Mouse (Mus musculus): Measurements from ENCODE around the gene Tuba1c.
"Not testable (repeated sequence)": the region's sequence is repeated elsewhere in the genome, so short reads cannot be mapped to it uniquely, and the experiment has no call there.

The Tuba1c gene

DNA sequence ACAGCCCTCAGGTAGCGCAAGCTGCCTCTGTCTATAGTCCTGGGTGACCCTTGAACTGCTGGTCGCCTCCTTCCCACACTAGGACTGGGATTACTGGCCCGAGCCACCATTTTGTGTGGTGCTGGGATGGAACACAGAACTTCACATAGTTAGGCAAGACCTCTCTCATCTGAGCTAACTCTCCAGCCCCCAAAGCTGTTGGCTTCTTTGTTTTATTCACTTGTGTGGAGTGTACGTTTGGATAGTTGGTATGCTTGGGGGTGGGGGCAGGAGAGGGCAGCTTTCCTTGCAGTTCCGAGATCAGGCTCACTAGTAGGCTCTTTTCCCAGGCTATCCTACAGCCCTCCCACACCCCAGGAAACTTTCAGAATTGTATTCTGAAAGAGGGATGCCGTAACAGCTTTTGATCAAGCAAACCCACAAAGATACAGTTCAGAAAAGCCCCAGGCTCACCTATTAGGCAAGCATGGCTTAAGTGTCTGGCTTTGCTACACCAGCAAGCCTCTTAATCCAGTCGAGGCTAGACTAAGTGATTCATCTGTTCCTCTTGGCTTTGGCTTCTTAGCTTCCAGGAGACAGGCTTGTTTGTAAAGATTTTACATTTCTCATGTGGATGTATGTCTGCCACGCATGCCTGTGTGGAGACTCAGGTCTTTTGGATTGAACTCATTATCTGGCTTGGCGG lies 2.5 kb downstream of the Tuba1c start:
- no peak for DNase-seq

DNA sequence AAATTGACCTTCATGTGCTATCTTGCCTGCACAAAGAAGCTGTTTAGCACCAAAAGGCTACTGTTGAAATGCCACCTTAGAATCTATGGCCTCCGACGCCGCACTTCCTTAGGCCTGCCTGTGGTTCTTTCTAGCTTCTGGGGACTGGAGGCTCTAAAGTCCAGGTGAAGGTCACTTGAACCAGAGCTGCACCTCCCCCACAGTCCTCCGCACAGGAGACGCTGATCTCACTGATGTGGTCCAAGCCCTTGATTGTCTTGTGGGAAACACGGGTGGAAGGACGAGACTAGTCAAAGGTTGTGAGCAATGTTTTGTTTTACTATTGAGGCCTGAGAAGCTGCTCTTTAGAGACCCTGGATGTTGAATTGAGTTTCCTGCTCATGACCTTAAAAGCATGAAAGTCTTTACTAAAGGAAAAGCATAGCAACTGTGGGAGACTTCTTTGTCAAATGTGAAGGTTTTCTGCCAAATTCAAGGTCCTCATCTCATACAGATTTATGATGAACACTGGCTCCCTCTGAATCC lies 3.1 kb downstream of the Tuba1c start:
- DNase-seq: no peak

DNA sequence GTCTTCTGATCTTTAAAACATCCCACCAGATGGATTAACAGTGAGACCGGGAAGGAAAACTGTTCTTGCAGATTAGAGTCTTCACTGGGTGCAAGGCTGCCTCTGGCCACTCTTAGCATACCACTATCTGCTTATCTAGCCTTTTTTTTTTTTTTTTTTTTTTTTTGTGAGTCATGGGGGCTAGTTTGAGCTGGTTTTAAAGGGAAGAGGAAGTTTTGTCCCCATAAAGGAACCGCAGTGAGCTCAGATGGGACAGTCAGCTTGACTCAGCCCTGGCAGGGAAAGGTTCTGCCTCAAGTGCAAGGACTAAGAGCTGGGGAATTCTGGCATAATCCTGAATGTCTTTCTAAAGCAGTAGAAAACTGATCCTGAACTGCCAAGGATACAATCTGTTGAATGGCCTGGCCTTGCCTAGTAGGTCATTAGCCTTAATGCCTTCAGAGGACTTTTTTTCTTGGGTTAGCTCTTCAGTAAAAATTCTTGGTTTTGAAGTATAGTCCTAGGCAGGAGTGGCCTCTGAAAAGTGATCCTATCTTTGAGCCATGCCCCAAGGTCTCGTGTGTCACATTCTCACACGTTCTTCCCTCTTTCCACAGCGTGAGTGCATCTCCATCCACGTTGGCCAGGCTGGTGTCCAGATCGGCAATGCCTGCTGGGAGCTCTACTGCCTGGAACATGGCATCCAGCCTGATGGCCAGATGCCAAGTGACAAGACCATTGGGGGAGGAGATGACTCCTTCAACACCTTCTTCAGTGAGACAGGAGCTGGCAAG lies 4.0 kb downstream of the Tuba1c start:
- no peak for DNase-seq

DNA sequence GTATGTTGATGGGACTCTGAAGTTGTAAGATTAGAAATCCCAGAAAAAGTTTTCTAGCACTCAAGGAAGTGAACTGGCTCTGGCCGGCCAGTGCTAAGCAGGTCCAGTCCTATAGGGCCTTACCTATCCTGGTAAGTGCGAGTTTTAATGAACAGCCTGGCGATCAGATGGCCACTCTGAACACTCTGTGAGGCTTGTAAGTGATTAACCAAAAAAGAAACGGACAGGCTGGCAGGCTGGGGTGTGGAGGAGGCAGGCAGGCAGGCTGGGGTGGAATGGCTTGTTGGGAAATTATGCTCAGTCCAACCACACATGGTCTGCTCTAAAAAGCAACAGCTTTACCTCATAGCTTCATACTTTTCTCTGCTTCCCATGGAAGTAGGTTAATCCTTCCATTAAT lies 5.7 kb downstream of the Tuba1c start:
- peak; percentile 23 for DNase-seq

DNA sequence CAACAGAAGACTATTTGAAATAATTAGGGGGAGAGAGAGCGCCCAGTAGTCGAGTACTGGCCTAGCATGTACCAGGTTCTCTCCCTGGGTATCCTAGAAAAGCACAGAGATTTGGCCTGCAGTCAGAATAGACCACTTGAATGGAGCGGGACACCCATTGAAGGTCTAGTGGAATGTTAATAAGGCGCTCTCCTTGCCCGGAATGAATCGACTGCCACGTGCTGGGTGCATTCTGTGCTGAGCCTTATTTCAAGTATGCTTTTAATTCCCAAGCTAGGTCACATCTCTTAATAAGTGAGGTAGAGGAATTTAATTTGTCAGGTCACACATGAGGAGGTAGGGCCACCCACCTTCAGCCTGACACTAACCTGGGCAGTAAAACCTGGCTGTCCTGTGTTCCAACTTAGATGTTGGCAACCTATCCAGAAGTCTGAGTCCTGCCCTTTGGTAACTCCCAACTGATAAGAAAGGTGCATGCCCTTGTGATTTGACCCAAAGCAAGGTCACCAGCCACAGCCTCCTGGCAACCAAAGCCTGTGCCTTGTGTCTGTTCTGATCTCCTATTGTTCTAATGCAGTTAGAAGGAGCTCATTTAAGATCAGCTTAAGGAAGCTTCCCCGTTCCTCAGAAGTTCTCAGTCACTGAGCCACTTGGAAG lies 6.7 kb downstream of the Tuba1c start:
- no peak for DNase-seq

DNA sequence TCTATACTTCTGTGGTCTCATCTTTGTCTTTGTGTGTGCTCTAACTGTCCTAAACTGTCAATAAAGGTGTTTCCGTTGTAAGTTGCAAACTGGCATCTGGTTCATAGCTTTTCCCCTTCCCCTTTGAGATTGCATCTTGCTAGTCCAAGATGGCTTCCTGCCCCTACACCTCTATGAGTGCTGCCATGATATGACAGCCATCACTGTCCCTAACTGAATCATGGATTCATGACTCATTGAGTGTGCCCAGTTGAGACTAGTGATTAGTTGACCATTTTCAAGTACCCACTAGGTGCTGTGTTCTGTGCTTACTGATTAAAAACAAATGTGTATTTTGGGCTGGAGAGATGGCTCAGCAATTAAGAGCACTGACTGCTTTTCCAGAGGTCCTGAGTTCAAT lies 8.3 kb downstream of the Tuba1c start:
- DNase-seq: no peak

DNA sequence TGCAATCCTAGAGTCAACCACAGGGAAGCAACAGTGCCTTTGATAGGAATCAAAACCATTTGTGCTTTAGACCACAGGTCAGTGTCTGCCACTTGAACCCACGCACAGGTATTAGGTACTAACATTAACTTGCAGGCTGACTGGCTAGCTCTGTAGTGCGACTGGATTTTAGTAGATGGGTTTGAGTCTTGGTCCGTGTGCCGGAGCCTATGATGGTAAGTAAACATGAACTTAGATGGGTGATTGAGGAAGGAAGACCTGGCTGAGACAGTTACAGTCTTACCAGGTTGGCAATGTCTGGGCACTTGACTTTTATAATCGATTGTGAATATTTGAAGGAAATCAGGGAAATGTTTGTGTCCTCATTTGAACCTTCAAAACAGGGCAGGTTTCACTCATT lies 9.1 kb downstream of the Tuba1c start:
- no peak for DNase-seq

DNA sequence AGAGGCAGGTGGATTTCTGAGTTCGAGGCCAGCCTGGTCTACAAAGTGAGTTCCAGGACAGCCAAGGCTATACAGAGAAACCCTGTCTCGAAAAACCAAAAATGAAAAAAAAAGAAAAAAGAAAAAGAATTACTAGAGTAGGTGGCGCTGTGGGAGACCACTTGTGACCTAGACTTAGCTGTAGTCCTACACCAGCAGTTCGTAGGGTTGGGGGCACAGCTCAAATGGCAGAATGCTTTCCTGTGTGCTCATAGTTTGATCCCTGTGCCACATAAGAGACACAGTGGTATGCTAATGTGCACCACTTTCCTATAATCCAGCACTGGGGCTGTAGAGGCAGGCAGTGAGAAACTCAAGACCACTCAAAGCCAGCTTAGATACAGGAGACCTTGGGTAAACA lies 9.6 kb downstream of the Tuba1c start:
- no peak for DNase-seq

DNA sequence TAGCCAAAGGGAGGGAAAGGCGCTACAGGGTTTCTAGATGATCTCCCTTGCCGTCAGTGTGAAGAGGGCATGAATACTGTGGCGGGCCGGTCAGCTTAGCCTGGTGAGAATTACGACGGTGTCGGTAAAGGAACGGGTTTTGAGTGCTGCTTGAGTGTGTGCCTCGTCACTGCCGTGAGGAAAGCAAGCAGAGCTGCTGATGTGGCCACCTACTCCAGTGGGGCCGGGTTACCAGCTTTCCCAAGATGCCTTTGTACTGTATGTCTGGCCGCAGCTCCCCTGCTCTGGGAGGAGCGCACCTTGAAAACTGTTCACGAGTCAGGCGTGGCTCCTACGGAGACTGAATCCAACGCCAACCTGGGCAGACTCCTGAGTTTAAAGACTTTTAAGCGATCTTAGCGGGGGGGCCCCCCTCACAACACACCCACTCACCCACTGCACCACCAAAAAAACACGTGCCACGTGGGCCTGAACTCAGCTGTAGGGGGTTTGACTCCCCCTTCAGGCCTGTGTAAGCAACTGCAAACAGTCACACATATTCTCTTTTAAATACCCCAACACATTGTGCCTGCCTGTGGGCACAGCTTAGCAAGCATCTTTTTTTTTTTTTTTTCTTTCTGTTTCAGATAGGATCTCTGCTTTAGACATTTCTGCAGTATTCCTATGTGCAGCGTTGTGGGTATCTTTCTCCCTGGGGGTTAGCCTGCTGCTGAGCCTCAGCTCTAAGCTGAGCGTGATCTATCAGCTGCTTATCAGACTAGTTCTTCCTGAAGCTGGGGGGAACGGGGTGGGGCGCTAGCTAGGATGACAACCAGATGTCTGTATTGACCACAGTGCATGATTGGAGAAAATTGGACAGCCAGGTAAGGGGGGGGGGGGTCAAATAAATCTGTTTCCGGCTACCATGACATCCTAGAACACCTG lies 10.6 kb downstream of the Tuba1c start:
- peak; percentile 23 for DNase-seq

DNA sequence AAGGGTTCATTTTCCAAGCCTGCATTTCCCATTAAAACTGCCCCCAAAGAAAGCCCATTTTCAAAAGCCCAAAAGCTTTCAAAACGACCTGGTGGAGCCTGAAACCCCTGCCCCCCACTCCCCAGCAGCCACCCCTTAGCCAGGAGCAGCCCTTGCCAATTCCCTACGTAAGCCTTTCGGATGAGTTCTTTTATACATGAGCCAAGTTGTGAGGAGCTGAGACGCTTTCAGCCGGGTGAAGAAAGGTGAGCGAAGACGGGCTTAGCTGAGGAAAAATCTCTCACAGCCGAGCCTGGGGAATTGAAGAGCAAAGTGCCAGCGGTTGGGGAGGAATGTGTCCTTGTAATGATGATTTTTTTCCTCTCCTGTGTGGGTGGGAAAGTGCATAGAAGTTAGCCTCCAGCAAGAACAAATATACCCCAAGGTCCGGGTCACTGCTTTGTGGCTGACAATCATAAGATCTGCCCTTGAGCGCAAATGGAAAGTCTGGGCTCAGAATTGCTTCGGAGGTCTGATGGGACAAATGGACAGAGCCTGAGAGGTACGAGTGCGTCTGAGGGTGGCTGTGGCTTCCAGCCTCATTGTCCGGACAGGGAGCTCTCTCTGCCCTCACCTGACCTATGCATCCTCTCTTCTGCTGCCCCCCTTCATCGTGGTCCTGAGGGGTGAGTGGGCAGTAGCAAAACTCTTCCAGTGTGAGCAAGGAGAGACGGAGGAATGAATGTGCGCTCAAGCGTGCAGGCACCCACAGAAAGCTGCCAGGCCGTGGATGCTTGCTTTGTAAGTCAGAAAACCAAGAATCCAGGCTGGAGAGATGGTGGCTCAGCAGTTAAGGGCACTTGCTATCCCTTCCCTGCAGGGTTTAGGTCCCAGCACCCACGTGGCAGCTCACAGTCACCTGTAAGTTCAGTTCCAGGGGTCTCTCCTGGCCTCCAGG lies 11.5 kb downstream of the Tuba1c start:
- peak; percentile 26 for DNase-seq

DNA sequence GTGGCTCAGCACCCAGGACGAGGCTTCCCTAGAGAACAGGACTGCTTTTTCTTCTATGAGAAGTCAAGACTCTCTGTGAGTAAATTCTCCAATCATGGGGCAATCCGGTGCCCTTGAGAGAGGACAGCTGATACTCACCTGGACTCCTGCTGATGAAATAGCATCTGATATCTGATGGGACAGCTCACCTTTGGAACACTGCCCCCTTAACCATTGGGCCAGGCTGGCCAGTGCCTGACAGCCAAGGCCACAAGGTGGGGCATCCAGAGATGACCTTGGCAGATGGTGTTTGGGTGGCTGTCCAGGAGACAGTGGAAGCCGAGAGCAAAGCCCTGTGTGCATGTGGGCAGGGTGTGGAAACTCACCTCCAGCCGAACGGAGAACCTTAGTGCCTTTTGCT lies 12.6 kb downstream of the Tuba1c start:
- DNase-seq: no peak

DNA sequence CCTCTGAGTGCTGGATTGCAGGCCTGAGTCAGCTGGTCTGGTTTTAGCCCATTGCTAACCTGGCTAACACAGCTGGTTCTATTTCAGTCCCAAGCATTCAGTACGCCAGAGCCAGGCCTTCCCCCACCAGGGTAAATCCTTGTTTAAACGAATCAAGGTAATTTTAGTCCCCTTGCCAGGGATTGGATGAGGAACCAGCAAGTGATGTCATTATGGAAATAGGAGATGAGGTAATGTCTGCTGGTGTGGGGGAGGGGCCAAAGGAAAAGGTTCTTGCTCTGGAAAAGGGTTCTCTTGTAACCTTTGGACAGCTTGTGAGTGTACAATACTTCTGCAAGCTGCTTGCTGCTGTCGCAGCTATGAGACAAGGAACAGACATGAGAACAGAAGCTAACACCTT lies 15.2 kb downstream of the Tuba1c start:
- DNase-seq: peak; percentile 49

DNA sequence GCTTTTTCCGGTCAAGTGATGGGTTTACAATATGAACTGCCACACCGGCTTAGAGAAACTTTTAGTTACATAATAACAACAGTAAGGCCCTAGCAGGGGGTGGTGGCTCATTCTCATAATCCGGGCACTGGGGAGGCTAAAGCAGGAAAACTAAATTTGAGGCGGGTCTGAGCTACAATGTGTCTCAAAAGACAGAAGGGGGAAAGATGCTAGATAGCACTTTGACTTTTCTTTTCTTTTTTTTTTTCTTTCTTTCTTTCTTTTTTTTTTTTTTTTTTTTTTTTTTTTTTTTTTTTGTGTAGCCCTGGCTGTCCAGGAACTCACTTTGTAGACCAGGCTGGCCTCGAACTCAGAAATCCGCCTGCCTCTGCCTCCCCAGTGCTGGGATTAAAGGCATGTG lies 16.0 kb downstream of the Tuba1c start:
- DNase-seq: not testable (repeated sequence)

DNA sequence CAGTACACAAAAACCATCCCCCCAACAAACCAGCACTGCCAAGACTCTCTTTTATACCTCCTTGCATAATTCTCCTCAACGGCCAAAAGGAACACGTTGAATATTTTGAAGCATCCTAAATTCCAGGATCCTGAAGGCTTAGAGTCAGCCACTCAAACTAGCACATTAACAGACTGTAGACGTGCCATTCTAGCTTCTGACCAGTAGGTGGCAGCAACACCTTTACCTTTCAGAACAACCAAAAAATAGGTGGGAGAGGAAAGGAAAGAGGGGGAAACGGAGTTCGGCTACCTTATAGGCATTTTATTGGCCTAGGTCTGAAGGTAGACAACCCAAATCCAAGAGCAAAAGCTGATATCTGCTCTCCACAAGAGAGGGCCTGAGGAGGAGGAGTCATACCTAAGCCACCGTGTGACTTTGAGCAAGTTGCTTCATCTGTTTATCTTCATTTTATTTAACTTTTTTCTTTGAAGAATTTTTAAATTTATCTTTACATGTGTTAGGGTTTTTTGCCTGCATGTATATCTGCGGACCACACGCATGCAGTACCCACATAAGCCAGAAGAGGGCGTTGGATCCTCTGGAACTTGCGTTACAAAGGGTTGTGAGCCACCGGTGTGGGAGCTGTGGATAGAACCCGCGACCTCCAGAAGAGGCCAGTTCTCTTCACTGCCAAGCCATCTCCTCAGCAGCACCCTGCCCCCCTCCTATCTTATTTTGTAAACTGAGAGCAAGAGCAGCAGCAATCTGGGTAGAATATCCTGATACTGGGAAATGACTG lies 20.0 kb downstream of the Tuba1c start:
- DNase-seq: peak; percentile 82

DNA sequence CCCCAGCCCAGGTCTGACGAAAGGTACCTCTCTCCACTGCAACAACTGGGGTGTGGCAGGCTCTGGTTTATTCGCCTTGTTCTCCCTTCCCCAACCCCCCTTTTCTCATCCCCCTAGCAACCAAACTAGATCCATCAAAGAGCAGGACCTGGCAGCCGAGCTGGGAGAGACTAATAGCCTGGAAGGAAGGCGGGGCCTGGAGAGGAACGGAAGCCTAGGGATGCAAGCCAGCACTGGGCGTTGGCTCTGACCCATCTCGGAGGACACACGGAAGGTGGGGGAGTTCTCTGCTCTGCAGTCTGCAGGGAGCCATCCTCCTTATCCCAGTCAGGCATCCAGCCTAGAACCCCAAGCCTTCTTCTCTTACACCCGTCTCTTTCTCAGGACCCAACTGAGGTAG lies 23.7 kb downstream of the Tuba1c start:
- peak; percentile 38 for DNase-seq

DNA sequence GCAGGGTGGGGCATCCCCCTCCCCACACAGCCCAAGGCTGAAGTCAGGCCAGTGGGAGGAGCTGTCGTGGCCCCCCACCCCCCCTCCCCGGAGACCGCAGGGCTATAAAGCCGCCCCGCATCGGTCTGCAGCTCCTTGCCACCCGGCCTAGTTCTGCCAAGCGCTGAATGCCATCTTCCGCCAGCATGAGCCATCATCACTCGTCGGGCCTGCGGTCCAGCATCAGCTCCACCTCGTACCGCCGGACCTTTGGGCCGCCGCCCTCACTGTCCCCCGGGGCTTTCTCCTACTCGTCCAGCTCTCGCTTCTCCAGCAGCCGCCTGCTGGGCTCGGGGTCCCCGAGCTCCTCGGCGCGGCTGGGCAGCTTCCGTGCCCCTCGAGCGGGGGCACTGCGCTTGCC lies 25.3 kb downstream of the Tuba1c start, which contains the start of gene Prph:
Prph (plus strand) TSS at position 135 of the 400 bp plus-strand sequence.
- DNase-seq: peak; percentile 35

DNA sequence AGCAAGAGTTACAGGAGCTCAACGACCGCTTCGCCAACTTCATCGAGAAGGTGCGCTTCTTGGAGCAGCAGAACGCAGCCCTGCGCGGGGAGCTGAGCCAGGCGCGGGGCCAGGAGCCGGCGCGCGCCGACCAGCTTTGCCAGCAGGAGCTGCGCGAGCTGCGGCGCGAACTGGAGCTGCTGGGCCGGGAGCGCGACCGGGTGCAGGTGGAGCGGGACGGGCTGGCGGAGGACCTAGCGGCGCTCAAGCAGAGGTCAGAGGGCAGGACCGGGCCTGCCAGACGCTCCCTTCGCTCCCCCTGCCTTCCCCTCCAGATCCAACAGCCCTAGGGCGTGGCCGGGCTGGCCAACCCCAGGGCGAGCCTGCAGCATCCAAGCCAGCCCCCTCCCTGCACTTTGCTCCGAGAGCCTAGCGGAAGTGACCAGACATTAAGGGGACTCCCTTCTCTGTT lies 25.8 kb downstream of the Tuba1c start:
- DNase-seq: peak; percentile 58

DNA sequence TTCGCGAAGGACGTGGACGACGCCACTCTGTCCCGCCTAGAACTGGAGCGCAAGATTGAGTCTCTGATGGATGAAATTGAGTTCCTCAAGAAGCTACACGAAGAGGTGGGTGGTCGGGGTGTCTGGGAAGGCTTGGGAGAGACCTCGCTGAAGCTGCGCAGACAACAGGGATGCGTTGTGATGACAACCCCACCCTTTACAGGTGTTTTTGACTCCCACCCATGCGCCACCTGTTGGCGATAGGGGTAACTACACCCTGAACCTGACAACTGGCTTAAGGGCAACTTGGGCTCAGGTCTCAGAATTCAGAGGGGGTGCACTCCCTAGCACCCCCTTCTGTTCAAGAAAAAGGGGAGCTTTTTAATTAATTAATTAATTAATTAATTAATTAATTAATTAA lies 26.6 kb downstream of the Tuba1c start:
- peak; percentile 52 for DNase-seq

DNA sequence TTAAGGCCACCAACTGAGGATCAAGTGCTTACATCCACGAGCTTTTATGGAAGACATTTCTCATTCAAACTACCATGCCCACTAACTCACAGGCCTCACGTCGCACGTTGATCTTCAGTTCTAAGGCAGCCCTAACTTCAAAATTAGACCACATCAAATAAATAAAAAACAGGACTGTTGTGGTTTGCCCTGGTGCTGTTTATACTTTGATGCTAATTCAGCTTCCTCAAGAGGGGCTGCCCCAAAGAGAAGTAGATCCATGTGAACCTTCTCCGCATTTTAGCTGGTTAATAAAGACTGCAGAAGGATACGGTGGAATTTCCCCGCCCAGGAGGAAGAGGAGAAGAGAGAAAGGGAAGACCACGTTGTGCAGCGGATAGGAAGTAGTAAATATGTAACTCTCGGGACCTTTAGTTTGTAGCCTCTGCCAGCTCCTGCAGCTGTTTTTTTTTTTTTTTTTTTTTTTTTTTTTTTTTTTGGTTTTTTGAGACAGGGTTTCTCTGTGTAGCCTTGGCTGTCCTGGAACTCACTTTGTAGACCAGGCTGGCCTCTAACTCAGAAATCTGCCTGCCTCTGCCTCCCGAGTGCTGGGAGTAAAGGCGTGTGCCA lies 36.0 kb downstream of the Tuba1c start:
- no peak for DNase-seq

DNA sequence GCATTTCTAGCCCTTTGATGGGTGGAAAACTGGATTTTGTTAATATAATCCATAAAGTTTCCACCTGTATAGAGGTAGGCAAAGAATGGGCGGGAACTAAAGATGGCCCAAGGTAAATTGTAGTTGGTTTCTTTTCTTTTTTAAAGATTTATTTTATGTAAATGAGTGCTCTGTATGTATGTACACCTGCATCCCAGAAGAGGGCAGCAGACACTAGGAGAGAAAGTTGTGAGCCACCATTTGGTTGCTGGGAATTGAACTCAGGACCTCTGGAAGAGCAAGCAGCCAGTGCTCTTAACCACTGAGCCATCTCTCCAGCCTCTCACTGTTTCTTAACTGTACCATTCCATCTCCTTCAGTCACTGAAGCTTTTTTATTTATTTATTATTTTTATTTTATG lies 42.3 kb downstream of the Tuba1c start:
- no peak for DNase-seq

All from retina, postnatal 1 day (tissue).